Mouse (Mus musculus) monocyte, adult 2 months (primary cell): ENCODE measurements at regions not wholly inside any gene's neighbourhood (a gene's known extent, or its start where the extent isn't known, plus 50 kb on each side); places are given as distances from the start of the nearest gene placed in this dataset.

Source experiments
- DNase-seq, 2 experiments: peaks; one replicate each; pipeline ENCODE4 v3.0.0; 2022; ENCODE audit warnings: low spot score in 2 of 2, low read depth in 1 of 2

DNA sequence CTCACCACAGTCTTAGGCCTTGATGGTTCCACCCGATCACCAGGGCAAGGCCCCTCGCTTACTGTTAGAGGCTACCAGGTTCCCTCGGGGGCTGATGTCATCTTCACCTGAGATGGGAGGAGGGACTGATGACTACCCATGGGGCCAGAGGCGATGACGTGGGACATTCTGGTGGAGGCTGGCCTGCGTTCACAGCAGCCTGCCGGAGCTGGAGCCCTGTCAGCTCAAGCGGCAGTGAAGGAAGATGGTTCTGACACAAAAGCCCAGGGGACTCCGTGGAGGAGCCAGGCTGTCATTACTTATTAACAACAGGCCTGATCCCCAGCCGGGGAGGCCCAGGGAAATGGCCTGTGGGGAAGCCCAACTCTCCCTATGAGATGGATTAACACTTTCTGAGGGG lies 121.3 kb upstream of the Atp6ap2 start:
- DNase-seq, result no peak

GRCm38 (mm10) chrX:12466897-12467296 lies 120.7 kb upstream of the Atp6ap2 start:
- DNase-seq, result no peak

DNA sequence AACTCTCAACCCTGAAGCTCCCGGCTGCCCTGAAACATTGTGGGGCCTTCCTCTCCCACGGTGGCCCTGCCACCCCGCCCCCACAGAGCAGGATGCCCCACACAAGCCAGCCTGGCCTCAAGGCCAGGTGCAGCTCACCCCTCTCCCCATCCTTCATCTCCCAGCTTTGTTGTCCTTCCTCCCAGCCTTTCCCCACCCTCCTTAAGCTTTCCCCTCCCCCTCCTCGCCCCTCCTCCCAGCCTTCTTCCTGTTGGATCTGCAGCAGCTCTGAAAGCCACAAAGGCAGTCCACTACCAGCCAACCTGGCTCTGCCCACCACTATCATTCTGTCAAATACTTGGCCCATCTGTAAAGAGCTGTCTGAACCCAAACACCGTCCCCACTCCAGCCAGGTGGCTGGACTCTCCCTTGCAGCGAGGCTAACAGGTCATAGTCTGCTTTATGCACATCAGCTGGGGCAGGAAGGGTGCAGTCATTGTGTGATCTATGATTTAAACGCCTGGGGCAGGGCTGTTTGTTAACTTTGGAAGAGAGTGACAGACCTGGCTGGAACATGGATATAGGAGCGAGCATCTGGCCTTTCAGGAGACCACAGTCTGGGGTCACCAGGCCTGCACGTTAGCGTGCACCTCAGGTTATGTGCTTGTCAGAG lies 119.9 kb upstream of the Atp6ap2 start:
- DNase-seq, result no peak

- DNase-seq, result no peak
Observed at GRCm38 (mm10) chrX:12472296-12472695, 115.3 kb upstream of the Atp6ap2 start.

GRCm38 (mm10) chrX:12479207-12479606 lies 108.4 kb upstream of the Atp6ap2 start:
- DNase-seq, result no peak

- DNase-seq, result no peak
Observed at GRCm38 (mm10) chrX:12490957-12491356, 96.6 kb upstream of the Atp6ap2 start.

- DNase-seq, result no peak
Observed at GRCm38 (mm10) chrX:12493216-12493615, 94.4 kb upstream of the Atp6ap2 start.

DNA sequence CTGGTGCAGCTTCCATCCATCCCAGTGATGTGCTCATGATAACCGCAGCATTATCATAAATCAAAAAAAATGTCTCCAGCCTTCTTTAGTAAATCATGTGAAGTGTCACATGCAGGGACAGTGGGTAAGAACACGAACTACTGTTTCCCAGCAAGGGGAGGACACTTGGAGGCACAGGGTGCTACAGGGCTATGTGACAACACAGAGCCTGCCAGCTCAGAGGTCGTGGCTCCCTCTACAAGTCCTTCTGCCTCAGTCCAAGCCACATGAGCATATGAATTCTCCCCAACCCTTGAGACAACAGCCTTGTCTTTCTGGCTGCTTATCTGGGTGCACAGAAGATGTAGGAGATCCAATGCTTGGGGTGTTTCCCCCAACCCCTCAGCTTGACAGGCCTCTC lies 93.7 kb upstream of the Atp6ap2 start:
- DNase-seq, result no peak

GRCm38 (mm10) chrX:12494535-12494934 lies 93.1 kb upstream of the Atp6ap2 start:
- DNase-seq, result no peak

GRCm38 (mm10) chrX:12500601-12501000 lies 87.0 kb upstream of the Atp6ap2 start:
- DNase-seq, result no peak

DNA sequence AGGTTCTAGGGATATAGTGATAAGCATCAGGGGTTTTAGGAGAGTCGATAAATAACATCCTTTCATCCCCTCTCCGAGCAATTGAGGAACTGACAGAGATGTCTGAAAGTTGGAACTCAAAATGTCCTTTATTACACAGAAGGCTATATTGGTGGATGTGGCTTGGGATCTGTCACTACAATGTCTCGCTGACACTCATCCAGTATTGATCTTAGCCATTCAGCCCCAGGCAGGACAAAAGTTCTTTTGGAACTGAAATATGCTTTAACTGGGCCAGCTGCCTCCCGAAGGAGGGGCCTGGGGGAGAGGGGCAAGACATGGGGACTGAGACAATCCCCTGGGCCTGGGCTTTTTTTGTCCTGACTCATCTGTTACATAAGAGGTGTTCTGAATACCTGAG lies 85.2 kb upstream of the Atp6ap2 start:
- no peak for DNase-seq

DNA sequence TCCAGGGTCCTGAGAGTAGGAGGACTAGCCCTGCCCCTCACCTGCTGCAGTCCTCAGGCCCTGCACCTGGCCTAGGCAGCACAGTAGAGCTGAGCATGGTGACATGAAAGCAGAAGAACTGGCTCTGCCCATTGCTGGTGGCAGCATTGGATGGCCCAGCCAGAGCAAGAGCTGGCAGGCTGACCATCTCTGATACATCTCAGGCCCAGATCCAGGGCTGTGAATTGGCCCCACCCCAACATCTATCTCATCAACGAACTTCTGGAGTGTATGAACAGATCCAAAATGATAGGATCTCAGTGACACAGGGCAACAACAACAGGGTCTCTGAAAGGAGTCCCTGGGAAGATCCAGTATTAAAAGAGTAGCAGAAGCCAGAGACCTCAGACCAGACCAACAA lies 84.0 kb upstream of the Atp6ap2 start:
- DNase-seq, result no peak

- DNase-seq, result no peak
Observed at GRCm38 (mm10) chrX:12511119-12511518, 76.5 kb upstream of the Atp6ap2 start.

DNA sequence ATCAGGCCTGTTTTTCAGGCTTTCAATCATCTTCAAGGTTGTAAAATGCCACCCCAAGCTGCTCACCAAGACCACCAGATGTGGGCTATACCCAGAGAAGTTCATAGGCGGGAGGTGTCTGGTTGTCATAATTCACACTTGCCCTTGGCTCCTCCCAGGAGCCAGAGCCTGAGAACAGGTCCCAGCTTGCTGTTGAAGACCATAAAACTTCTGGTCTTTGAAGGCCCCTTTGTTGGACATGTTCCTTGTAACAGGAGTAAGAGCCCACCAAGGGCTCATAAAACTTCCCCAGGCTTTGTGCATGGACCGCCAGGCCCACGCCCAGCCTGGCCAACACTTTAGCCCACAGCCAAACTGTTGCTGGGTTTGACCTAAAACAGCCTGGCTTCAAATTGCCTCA lies 62.6 kb upstream of the Atp6ap2 start:
- DNase-seq, result no peak

DNA sequence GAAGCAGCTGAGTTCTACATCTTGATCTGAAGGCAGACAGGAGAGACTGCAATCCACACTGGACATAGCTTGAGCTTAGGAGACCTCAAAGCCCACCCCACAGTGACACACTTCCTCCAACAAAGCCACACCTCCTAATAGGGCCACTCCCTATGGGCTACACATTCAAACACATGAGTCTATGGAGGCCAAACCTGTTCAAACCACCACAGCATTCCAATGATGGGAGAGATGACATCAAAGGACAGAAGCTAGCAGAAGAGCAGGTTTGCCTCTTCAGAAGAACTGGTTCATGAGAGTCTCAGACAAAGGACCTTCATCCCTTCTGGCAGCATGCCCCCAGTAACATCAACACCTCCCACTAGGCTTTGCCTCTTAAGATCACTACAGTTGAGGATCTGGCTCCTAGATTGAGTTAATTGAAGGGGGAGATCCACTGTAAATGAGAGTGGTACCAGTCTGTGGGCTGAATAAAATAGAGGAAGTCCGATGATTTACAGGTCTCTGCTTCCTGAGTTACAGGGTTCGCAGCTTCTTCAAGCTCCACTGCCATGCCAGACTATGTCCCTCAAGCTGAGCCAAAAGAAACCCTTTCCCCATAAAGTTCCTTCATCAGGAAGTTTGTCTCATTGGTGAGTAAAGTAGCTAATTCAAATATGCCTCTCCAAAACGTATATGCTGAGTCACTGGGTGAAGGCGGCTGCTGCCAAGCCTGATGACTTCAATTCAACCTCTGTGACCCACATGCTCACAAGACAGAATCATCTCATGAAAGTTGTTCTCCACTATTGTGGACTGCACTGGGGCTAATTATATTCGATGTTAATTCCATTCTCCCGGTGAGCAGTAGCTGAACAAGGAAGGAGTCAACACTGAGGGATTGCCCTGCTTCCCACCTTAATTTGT lies 56.9 kb upstream of the Atp6ap2 start:
- DNase-seq, result no peak
